Mouse (Mus musculus) heart, postnatal 0 days (tissue): ENCODE results near the gene Tpbg.

ENCODE experiments used
- CTCF ChIP-seq: IDR thresholded peaks from 2 replicates; pipeline ENCODE4 v1.5.1; 2016; ENCODE audit warnings: antibody characterized with exemption, control low read depth, low read depth
- EP300 ChIP-seq: IDR thresholded peaks from 2 replicates; pipeline ENCODE4 v1.6.1; 2016; ENCODE audit warnings: antibody characterized with exemption, low read depth

GRCm38 (mm10) chr9:85843031-85843890 lies 1.1 kb downstream of the Tpbg start:
- TF ChIP-seq CTCF (no peak), EP300 (no peak)
